Mouse (Mus musculus) small intestine, adult 2 months (tissue): ENCODE results near the gene Slc50a1.

Experiments used
- CTCF ChIP-seq: fragments of 200-500 bp; IDR thresholded peaks from 2 replicates; pipeline ENCODE4 v1.5.1; 2012; ENCODE audit warnings: low read depth, mild to moderate bottlenecking, control low read depth, inconsistent platforms, low read length, moderate library complexity, mixed read lengths; ENCODE audit not compliant: insufficient replicate concordance, insufficient read length; ENCODE audit errors: extremely low read depth
- POLR2A ChIP-seq: fragments of 200-500 bp; IDR thresholded peaks from 2 replicates; pipeline ENCODE4 v1.6.1; 2012; ENCODE audit warnings: low read depth, mild to moderate bottlenecking, control low read depth, inconsistent platforms, low read length, moderate library complexity

DNA sequence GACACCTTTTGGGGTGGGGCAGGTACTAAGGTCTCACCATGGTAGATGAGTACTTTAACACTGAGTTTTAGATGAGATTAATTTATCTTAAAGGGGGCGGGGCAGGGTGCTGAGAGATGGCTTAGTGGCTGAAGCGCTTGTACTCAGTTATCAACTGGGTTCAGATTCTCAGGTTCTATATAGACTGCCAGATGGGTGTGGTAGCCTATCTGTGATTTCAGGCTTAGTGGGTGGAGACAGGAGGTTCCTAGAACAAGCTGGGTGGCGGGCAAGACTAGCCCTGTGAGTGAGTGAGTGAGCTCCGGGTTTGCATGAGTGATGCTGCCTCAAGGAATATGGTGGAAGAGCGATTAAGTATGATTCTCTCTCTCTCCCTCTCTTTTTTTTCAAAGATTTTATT, 15.4 kb downstream of the Slc50a1 start:
- TF ChIP-seq CTCF (no peak), POLR2A (no peak)
